Mouse (Mus musculus): ENCODE measurements around the gene Fcrl5.

- TF ChIP-seq CHD2 (IDR thresholded peaks at IDR 0.05; ENCODE audit: low read length), result no peak
- no peak for TF ChIP-seq ZMIZ1 (IDR thresholded peaks at IDR 0.05; ENCODE audit: low read depth, low read length)
- TF ChIP-seq JUN (IDR thresholded peaks at IDR 0.05; ENCODE audit: insufficient read depth, low read depth, low read length), result no peak
- TF ChIP-seq UBTF (IDR thresholded peaks at IDR 0.05; ENCODE audit: low read depth, low read length), result no peak
- no peak for TF ChIP-seq JUND (conservative IDR thresholded peaks at IDR 0.05; ENCODE audit: low read depth, low read length)
- TF ChIP-seq CTCF (conservative IDR thresholded peaks at IDR 0.05 in 1 of 2, IDR thresholded peaks at IDR 0.05 in 1 of 2; ENCODE audit: low read depth in 2 of 2, low read length in 2 of 2), result no peak
- no peak for TF ChIP-seq USF1 (IDR thresholded peaks at IDR 0.05; ENCODE audit: low read depth, low read length)
- TF ChIP-seq NELFE (IDR thresholded peaks at IDR 0.05; ENCODE audit: low read depth, low read length), result no peak
- no peak for TF ChIP-seq RAD21 (IDR thresholded peaks at IDR 0.05; ENCODE audit: low read depth, low read length)
Observed at GRCm38 (mm10) chr3:87549908-87550307, 114.3 kb downstream of the Fcrl5 start.

Measured in CH12.LX (cell line).